Mouse (Mus musculus) layer of hippocampus, adult 9-10 months (tissue): Measurements from ENCODE around the gene Pdzrn3.

Experiments used
- DNase-seq: peaks from one replicate; pipeline ENCODE4 v3.0.0; 2022; ENCODE audit warnings: low spot score

Pdzrn3 gene

DNA sequence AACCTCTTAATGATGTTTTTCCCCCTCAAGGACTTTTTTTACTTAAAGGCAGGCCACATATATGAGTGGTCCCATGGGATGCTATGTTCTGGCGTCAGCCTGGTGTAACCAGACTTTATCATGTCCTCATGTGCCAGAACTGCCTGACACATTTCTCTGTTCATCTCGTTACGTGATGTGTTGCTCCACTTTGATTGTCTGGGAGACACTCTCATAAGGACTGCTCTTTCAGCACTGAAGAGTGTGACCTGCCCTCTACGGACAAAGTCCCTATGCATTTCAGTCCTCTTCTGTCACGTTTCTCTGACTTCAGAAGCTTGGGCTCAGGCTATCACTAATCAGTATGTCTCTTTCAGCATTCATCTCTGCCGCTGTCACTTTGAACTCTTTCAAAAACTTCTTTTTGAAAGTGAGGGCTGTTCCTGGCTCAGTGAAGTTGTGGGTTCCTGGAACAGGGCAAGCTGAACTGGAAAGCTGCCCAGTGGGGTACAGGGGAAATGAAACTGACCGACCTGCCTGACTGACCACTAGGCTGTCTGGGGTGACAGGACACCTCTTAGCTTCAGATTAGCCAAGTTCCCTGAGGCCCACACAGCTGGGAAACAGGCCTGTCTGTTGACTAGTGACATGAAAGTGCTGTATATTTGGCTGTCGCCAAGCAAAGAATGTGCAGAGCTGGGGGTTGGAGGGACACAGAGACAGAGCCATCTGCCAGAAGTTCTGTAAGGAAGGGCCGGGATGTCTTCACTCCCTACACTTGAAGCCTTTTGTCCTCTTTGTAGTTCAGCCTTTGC lies 10.7 kb downstream of the Pdzrn3 start:
- no peak for DNase-seq

DNA sequence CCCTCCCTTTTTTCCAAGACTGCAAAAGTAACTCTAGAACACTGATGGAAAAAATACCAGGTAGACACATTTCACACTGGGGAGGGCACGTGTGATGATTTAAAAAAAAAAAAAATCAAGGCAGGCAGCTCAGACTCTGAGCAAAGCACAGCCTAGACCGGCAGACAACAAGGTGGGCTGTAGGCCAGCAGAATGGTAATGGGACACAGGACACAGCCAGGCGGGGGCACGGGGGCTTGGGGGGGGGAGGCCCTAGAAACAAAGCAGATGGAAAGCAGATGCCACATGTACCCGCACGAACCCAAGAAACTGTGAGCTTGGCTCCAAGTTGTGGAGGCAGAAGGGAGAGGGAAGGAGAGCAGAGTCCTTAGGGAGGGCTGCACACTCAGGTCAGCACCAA lies 11.9 kb downstream of the Pdzrn3 start:
- DNase-seq, result no peak

DNA sequence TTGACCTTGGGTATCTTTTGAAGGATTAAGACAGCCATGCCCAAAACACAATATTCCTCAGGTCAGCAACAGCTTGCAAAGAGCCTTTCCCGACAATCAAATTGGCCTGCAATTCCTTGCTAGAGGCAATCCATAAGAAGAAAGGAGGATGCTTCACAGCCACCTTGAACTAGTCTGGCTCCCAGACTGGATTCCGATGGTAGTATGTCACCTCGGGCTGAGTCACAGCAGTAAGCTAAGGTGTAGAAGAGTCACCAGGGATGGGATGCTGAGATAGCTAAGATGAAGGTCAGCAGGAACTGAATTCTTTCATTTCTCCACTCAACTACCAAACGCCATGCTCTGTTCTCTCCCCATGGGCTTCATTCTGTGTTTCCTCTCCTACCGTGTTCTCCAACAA lies 13.8 kb downstream of the Pdzrn3 start:
- DNase-seq, result no peak

DNA sequence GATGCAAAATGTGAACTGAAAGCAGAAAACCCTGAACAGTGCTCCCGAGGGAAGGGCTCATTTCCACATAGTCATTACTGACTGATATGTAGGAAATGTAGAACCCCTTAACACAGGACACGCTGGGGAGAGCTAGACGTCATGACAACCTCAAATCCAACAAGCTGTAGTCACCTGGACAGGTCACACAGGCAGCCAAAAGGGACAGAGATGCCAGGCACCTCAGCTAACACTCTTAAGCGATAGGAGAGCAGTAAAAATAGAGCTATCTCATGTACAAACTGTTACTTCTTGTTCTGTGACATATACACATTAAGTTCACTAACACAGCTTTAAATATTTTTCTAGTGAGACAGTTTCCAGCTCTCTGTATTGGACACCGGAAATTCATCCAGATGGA lies 15.0 kb downstream of the Pdzrn3 start:
- DNase-seq, result no peak

DNA sequence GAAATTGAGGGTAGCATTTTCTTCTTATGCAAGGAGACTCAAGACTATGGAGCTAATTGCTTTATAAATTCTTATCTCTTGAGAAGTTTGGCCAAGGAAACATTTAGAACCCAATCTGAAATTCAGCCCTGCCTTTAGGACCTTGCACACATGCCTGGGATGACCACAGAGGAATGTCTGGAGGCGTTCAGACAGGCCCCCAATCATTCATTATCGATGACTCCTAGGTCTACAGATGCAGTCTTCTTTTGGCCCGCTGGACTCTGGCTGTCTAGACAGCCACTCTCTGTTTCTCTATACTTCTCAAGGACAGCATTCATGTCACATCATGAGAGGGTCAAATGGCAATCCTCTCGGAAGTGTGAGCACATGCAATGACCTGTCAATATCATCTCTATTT lies 15.4 kb downstream of the Pdzrn3 start:
- no peak for DNase-seq

DNA sequence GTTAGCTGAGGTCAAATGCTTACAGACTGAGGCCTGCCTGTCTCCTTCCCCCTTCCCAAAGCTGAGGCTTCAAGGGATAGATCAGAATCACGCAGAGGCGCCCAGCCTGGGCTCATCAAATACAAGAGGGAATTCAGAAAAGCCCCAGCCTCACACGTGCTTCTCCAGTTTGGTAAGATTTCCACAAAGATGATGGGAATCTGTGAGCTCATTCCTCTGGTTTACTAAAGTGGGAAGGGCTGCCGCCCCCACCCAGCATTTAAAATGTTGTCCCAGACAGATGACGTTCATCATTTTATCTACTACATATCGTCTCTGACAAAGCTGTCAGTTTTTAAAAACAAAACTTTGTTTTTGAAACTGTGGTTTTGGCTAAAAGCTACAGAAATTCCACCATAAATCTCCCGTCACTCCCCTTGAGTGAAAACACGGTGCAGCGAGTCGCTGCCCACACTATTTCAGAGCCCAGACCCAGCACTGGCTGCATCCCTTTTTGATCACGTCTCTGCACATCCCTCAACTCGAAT lies 17.4 kb downstream of the Pdzrn3 start:
- DNase-seq, result no peak

DNA sequence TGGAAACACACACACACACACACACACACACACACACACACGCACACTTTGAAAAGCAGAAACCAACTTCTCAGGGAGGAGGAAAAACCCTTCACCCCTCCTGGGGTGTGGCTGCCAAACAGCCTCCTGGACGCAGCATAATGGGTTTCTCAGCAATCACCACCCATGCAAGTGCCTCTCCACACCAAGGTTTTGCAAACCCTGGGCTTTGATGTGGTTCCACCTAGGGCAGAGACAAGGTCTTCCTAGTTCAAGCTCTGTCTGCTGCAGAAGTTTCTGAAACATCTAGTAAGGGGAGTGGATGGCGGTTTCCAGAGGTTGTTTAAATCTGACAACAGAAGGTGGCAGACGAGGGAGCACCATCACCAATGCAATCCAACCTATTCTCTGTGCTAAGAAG lies 18.1 kb downstream of the Pdzrn3 start:
- no peak for DNase-seq

DNA sequence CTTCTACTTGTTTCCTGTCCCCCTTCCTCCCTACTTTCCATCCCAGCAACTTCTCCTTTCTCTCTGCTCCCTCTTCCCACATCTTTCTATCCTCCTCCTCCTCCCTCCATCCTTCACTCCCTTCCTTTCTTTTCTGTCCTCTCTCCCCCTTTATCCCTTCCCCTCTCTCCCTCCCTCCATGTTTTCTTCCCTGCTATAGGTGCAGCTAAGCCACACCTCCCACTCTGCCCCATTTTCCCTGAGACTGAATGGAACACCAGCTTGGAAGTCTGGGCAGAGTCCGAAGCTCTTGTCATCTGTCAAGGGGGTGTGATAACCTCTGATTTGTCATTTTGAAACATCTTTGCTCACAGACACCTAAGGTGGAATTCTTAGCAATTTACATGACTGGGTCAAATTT lies 22.8 kb downstream of the Pdzrn3 start:
- DNase-seq, result no peak

DNA sequence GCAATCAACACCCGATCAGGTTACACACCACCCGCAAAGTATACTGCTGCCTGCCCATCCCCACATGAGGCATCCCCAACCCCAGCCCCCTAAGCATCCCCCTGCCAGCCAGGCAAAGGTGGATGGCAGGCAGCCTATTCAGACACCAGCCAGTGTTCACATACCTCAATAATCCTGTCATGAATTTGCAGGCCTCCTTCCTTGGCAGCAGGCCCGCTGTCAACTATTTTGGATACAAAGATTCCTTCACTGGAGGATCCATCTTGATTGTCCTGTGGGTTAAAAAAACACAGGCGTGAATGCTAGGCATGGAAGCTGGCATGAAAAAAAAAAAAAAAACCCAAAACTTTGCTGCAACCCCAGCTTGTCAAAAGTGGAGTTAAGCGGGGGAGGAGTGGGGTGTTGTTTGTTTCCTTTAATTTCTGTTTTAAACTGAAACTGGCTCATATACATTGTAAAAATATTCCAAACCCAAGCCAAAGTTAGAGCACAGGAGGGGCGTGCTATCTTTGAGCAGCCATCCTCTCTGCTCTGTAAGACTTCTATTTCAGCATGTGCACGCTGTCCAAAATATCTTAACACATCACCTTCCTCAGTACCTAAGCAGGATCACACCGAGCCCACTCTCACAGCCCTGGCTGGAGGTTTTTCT lies 23.3 kb downstream of the Pdzrn3 start:
- no peak for DNase-seq

DNA sequence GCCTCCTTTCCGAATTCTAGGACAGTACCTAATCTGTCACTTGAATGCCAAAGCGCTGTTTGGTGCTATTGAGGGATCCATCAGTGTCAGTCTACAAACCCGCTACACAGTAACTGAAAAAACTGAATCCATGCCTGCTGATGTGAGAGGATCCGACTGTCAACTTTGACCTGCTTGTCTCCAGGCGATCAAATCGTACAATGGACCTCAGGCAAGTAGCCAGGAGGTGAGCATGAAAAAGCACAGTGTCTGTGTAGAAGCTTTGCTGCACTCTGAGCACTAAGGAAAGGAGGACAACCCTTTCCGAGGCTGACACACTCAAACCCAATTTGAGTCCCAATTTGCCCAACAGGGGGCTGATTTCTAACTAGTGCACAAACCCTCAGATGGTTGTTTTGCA lies 24.0 kb downstream of the Pdzrn3 start:
- no peak for DNase-seq

DNA sequence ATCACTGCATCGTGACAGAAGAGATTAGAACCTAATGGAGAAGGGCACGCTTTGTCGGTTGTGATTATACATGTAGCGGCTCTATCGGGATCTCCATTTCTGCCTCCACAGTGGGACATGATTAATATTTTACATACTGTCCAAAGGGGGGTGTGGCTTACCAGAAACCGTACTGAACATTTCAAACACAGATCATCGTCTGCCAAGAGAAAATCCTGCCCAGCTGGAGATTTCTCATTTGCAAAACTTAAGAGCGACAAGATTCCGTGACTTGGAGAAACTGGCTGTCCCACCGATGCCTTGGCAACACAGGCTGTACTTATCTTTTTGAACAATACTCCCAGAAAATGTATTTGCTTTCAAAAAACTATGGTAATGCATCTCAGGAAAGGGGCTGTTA lies 25.1 kb downstream of the Pdzrn3 start:
- DNase-seq, result no peak

DNA sequence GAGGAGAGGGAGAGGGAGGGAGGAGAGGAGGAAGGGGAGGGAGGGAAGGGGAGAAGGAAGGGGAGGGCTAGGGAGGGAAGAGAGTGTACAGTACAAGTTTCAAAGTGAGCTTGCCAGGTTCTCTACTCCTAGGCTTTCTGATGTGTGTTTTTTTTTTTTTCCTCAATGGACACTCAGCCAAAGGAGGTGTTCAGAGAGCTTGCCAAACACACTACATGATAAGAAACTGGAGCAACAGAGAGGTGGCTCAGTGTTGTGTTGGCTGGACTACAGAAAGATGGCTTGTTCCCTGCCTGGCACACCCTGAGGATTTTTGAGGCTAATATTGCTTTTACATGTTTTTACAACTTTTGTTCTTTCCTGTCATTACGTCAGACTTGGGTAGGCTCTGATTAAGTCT lies 26.6 kb downstream of the Pdzrn3 start:
- no peak for DNase-seq

DNA sequence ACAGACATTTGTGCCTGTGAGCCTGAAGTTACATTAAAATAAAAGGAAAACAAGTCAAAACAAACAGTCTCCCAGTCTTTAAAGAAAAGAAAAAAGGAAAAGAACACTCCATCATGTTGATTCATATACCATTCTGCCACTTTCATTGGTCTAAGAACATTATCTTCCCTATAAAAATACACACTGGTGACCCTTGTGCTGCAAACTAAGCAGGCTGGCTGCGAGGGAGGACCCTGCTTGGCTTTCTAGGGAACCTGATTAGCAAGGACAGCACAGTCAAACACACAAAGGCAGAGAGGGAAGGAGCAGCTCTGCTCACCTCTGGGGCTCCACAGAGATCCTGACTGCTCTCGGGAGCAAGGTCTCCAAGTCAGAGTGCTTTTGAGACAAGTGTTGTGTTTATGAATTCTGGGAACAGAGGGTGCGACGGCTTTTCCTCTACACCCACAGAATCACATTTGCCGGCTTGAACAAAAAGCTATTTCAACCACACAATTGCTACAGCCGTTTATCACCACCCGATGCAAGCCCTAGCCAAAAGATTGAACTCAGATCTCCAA lies 27.2 kb downstream of the Pdzrn3 start:
- DNase-seq, result no peak

DNA sequence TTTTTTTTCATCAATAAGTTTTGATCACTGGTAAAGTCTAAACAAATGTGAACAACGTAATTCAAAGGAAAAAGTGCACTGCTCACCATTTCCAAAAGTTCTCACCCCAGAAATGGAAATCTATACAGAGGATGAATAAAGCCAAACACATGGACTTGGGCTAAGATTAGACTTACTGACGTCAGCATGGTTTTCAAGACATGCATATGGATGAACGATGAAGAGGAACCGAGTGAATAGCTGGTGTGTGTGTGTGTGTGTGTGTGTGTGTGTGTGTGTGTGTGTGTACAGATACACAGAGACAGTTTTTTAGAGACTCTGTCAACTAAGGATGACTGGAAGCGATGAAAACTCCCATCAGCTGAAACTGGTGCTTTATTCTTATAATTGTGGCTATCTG lies 29.2 kb downstream of the Pdzrn3 start:
- DNase-seq, result no peak

DNA sequence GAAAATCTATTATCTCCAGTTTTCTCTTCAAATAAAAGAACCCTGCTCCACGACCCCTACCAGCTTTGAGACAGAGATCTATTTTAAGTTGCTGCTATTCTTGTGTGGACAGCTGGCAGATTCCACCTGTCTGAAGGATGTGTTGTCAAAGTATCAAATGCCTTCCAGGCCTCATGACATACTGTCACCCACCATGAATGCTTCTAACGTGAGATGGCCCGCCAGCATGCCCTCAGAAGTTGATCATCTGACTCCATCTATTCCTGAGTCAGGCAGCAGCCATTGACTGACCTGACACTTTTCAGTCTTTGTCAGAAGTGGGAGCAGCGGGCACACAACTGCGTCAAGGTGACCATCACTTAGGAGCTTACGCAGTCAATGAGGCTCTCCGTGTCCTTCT lies 37.6 kb downstream of the Pdzrn3 start:
- DNase-seq, result no peak

DNA sequence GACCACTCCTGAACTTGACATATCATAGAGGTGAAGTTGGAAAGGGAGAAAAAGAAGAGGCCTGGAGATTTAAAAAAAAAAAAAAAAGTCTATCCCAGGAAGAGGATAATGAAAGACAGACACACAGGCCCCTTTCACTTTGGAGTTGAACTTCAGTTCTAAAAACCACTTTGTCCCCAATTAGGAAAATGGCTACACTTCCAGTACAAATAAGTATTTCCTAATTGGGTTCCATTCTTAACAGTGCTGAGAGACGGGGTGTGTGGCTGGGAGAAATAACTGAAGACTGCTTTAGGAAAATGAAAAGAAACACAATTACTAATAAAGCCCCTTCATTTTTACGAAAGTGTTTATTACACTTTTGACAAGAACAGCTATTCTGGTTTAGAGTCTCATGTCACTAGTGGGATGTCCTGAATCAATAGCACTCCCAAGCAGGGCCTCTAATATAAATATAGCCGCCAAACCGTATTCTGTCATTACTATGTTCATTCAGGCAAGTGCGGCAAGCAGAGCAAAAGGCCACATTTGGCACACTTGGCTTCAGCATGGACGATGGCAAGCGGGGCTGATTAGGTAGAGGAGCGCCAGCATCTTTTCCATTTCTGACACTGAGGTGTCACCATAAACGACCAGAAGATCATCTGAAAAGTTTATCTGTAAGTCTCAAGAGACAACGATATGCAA lies 39.7 kb downstream of the Pdzrn3 start:
- DNase-seq, result no peak

DNA sequence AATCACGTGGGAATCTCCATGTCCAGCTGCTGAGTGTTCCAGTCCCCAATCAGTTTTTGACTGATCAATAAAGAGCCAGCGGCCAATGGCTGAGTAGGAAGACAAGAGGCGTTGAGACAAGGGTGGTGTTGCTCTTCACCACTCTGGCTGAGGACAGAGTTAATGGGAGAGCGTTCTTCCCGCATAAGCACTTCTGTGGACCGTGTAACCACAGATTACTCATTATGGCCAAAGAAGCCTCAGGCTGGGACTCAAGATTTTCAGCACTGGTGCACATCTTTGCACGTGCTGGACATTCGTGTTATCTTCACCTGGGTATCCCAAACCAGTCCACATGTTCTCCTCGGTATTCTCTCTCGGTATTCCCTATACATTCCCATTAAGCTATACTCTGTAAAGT lies 41.0 kb downstream of the Pdzrn3 start:
- DNase-seq, result no peak

DNA sequence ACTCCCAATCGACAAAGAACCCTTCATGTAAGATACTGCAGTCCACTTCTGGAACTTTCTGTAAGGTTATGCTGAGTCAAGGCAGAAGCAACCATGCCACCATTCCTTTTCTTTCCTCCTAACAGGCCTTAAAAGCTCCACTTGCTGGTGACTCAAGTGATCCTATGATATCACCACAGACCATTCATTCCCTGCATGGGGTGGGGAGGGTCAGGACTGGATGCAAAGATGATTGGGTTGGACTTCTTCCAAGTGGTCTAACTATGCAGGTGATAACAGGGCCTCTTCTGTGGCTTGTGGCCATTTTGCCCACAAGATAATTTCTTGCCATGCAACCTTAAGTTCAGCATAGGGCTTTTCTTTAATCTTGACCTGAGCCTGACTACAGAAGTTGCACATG lies 42.0 kb downstream of the Pdzrn3 start:
- no peak for DNase-seq

DNA sequence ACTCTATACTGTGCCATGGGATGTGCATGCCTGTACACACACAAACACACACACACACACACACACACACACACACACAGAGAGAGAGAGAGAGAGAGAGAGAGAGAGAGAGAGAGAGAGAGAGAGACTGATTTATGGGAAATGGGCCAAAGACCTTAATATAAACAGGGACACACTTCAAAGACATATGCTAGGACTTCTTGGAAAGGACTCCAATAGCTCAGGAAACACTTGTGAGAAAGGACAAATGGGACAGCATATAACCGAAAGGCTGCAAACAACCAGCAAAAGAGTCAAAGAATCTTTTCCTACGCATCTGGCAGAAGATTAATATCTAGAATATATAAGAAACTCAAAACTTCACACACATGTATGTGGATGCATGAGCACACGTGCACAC lies 43.2 kb downstream of the Pdzrn3 start:
- DNase-seq, result no peak

DNA sequence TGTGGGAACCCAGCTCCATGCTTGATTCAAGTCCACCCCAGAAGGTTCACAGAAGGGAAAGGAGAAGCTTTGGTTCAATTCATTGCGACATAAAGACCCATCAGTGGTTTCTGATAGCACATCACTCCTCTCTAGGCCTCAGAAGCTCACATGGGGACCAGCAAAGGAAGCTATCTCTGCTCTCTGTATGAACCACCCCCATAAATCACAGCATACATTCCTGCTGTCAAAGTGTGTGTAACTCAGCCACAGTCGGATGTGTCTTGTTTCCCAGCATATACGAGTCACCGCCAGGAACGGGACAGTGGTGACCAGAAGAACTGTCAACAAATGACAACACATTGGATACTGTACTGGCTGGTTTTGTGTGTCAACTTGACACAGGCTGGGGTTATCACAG lies 47.3 kb downstream of the Pdzrn3 start:
- DNase-seq, result no peak

DNA sequence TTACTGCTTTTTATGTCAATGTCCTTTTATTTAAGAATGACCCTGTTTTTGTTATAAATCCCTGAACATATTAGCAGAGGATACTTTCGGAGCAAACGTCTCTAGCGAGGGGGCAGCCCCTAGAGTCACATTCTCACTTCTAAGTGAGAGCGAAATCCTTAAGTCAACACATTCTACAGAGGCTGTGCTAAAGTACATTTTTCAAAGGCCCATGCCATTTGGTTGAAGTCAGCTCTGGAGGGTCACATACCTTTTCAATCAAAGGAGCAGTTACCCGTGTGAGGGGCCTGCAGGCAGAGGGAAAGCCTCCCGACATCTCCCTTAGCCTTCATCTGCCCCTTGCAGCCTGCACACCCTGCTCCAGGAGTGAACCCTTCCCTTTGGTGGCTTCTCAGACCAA lies 48.2 kb downstream of the Pdzrn3 start:
- no peak for DNase-seq

DNA sequence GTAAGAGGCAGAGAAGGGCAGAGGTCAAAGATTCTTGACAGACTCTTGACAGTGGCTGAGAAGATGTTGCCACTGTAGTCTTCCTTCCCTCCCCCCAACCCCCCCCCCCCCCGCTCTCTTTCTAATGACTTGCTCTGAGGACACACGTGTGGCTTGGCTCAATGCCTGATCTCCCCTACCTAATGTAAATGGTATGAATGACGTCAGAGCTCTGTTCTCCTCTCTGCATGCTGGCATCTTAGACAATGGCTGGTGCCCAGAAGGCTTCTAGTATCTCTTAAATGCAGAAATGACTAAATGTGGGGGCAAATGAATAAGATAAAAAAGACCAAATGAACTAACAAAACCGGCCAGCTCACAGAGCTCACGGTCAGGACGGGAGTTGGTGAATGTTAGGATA lies 49.2 kb downstream of the Pdzrn3 start:
- DNase-seq, result no peak

DNA sequence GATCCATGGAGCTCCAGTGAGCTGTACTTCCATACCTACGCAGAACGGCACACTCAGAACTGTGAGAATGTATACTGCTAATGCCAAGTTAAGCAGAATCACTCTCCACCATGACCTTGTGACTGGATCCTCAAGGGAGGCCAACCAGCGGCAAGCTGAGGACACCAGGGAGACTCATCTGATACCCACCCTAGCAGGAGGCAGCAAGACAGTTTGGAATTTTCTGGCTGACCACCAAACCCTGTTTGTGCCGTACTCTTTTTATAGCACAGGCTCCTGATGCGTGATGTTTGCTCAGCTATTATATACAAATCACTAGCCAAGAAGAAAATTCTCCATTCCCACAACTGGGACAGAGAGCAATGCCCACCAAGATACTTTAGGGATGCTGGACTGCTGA lies 50.0 kb downstream of the Pdzrn3 start:
- DNase-seq, result no peak
